Mouse (Mus musculus): ENCODE measurements around the gene Atxn7l1.

Gene Atxn7l1

DNA sequence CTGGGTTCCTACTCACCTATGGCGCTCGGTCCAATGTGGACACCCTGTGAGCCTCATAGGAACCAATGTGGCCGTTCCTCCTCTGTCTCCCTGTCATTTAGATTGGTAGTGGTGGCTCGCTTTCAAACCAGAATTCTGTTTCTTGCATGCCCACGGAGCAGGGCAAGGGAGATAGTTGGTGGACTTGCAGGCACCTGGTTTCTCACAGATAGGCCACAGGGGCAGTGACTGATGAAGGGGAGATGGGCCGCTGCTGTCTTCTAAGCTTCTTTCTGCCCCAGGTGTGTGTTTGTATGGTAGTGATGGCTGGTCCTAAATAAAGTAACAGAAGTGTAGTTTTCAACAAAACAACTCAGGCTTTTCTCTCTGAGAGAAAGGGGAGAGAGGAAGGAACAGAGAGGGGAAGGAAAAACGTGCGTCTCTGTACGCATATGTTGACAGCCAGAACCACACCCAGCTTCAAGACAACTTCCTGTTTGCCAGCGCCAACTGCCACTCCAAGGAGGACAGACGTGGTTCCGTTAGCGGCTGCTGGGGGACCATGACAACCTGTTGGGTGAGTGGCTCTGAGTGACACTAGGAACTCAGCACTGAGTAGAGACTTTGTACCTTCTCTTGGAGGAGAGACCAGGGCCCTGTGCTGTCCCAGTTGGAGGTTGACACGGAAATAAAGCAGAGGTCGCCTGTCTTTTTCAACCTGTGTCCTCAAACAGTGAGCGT, 167.6 kb downstream of the Atxn7l1 start:
- in situ Hi-C loops (cut with MboI, MseI): no loop called here

DNA sequence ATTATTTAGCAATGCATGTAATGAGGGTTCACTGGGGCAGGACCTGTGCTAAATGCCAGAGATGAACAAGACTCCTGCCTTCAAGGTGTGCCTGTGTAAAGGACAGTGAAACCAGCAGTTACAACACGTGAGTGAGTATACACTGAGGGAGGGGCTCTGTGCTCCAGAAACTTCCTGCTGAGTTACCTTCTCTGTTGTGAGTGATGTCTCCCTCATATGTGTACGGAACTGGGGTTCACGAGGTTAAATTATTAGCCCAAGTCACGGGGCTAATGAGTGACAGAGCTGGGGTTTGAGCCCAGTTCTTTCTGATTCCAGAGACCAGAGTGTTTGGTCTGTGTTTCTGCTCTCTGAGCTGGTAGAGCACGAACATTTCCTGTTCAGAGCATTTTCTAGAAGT, 168.3 kb downstream of the Atxn7l1 start:
- in situ Hi-C loops (cut with MboI, MseI): no loop called here

DNA sequence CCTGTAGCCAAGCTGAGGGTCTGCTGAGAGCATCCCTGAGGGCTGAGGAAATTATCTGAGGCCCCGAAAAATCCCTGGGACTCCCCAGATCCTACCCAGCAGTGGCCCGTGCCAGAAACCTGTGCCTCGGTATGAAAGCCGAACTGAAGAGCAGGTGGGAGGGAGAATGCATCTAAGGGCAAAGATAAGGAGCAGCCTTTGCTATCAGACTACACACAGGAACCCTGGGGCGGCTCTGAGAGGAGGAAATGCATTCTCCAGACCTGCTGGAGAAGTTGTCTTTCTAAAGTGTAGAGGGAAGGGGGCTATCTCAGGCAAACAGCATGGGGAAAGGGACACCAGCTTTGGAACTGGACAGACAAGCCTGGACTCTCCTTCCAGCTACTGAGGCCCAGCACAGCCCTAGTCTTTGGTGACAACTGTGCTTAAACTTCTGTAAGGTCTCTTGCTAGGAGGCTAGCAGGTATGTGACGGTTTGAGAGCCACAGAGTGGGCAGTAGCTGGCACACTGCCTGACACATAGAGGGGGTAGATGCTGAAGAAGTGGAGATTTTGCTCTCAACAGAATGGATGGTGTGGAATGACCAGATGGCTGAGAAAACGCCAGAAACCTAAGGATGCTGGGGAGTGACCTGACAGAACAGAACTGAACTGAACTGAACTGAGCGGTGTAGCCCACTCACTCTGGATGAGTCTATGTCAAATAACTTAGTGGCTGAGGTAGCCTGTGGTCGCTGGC, 170.5 kb downstream of the Atxn7l1 start:
- in situ Hi-C loops (cut with MboI, MseI): no loop called here

DNA sequence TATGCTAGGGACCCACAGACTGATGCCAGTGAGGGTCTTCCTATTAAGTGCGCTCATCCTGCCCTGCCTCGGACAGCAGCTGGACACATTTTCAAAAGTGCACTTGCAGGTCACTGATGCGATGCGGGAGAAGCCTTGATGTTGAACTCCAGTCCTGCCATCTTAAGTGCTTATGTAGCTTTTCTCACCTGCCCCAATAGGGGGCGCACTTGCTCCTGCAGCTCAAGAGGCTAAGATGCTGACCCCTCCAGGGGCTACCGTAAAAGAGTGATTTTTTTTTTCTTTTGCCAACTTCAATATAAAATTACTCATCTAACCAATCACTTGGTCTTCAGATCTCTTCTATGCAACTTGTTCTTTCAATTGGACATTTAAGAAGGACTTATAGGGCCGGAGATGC, 175.1 kb downstream of the Atxn7l1 start:
- in situ Hi-C loops (cut with MboI, MseI): no loop called here

DNA sequence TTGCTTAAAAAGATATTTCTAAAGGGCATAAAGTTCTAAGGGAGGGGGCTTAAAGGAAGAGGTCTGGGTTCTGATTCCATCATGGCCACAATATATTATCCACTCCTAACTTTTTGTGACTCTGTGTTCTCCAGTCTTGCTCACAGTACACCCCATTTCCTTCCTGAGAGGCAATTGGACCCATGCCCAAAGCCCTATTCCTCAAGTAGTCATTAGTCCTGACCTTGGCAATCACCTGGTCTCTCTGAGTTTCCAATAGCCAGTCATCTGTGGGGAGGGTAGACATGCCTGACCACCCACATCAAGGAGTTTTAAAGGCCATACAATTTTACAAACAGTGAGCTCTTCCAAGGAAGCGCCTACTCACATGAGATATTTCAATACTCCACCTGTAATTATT, 176.3 kb downstream of the Atxn7l1 start:
- in situ Hi-C loops (cut with MboI, MseI): no loop called here

DNA sequence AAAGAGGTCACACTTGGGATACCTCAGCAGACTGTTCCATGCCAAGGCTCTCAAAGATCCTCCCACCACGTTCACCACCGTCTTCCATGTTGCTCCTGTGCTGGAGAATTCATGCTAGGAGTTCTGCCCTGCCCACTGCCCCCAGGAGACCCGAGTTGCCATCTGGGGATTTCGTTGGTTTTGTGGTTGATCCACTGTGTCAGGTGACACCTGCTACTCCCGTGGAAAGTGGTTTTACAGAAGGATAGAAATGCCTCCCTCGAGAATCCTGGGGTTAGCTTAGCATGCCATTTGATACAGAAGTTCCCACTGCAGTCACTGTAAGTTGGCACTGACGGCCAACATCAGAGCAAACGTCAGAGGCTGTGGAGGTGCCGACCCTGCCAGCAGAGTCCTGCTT, 177.9 kb downstream of the Atxn7l1 start:
- in situ Hi-C loops (cut with MboI, MseI): loop anchor here (5.0 kb wide), 1 partner anchor 38 kb away; no protein-coding TSS in a partner anchor

DNA sequence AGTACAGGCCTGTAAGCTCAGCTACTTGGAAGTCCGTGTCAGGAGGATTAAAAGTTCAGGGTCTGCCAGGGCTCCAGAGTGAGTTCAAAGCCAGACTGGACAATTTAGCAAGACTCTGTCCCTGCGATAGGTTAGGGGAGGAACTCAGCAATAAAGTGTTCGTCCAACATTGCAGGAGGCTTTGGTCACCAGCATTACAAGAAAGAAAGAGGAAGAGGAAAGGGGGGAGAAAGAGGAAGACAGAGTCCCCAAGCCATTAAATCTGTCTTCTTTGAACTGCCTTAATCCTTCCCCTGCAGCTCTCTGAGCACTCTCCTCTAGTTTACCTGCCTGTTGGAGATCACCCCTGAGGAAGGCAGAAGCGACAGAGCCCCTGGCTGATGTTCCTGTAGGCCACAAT, 184.6 kb downstream of the Atxn7l1 start:
- in situ Hi-C loops (cut with MboI, MseI): no loop called here

DNA sequence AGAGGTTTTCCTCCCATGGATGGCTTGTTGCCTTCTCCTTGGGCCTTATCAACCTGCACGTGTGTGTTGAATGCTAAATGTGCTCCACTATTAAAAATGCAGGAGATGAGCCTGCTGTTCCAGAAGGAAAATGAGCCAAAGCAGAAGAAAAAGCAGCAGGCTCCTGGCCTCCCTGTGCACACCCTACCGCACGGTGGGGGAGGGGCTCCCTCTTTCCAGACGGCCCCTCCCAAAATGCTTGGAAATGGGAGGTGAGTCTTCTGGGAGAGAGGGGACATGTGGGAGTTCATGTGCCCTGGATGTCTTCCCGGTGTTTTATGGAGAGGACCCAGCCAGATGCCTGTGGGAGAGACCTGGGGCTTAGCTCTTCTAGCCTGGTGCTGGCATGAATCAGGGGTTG, 185.3 kb downstream of the Atxn7l1 start:
- in situ Hi-C loops (cut with MboI, MseI): no loop called here

DNA sequence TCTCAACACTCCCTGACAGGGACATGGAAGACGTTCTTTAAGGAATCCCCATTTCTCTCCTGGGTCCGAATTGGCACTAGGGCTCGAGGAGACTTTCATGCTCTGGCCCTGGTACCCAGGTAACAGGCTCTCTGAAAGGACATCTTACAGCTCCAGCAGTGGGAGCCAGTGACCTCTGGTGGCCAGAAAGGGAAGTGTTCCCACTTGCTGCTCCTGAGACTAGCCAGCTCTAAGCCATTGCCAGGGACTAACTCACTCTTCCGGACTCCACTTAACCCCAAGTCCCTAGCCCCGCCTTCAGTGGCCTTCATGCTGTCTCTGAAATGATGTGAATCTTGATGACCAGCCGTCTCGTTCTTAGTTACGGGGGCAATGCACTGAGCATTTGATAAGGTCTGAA, 186.4 kb downstream of the Atxn7l1 start:
- in situ Hi-C loops (cut with MboI, MseI): no loop called here

DNA sequence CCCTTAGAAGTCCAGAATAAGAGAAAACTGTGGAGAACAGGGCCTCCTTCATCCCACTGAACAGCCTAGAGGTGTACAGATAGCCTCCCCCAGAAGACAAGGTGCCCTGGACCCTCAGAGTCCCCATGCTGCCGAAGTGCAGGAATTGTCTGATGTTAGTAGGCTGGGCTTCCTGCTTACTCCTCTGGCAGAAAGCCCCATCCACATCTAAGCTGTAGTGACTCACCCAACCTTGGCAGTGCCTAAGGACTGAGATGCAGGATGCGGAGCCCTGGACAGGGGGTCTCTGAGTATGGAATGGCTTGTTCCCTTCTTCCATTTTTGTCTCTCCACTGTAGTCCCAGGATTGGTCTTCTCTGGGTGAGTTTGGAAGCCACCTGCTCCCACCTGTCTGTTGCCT, 187.0 kb downstream of the Atxn7l1 start:
- in situ Hi-C loops (cut with MboI, MseI): no loop called here

DNA sequence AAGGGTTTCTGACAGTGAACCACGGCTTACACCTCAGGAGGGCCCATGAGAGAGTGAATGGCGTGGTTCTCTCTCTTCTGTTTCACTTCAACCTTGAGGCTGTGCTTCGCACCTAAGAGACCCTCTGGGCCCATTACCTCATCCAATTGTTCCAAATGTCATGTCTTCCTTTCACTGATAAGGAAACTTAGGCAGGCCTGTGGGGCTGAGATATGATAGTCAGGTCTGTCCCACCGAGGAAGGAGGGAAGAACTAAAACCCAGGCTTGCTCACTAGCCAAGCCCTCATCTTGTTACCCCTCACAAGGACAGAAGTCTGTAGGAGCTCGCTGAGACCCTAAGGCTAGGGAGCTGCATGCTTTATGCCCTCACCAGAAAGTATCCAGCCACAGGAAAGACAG, 187.5 kb downstream of the Atxn7l1 start:
- in situ Hi-C loops (cut with MboI, MseI): loop anchor here (5.0 kb wide), 1 partner anchor 308 kb away; no protein-coding TSS in a partner anchor

DNA sequence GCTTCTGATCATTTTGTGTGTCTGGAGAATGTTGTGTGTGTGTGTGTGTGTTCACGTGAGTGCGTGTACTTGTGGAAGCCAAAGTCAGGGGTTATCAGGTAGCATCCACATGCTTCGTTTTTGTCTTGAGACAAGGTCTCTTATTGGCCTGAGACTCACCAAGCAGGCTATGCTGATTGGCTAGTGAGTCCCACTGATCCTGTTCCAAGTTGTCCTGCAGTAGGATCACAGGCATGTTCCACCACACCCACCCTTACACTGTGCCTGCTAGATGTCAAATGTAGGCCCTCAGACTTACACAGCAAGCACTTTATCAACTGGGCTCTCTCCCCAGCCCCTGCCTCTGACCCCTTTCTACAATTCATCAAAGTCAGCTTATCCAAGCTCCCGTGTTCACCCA, 187.9 kb downstream of the Atxn7l1 start:
- in situ Hi-C loops (cut with MboI, MseI): loop anchor here (5.0 kb wide), 1 partner anchor 308 kb away; no protein-coding TSS in a partner anchor

DNA sequence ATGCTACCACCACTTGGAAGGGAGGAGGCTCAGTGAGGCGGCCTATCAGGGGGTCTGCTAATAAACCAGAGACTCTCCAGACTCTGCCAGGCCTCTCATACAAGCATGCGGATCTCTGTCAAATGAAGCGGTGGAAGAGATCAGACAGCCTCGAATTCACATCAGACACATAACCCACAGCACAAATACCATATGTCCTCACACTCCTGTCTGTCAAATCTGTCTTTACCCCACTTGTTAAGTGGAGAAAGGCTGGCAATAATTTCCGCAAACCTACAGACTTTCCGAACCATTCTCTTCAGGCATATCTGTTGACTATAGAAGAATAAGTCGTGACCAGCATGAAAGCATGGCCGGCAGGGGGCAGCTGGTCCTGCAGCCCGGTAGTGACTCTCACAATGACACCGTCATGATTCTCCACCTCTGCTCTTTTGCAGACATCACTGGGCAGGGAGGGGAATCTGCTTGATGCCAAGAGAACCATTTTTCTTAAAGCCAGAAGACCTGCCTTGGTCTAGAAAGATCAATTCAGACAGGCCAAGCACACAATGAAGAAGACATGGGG, 189.2 kb downstream of the Atxn7l1 start:
- in situ Hi-C loops (cut with MboI, MseI): loop anchor here (5.0 kb wide), 1 partner anchor 309 kb away; no protein-coding TSS in a partner anchor

DNA sequence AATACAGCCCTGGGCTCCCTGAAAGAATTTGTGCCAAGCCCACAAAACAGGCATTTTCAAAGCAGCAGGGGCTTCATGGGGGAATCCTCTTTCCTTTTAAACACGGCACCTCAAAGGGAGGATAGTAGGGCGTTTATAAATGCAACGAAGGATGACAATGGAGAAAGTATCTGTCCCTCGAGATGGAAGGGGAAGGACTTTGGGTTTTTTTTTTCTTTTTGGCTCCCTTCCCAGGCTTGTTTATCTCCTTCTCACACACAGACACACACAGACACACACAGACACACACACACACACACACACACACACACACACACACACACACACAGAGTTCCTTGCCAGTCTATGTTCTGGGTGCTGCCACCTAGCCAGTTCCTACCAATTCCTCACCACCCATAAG, 189.8 kb downstream of the Atxn7l1 start:
- in situ Hi-C loops (cut with MboI, MseI): loop anchor here (5.0 kb wide), 1 partner anchor 310 kb away; no protein-coding TSS in a partner anchor

DNA sequence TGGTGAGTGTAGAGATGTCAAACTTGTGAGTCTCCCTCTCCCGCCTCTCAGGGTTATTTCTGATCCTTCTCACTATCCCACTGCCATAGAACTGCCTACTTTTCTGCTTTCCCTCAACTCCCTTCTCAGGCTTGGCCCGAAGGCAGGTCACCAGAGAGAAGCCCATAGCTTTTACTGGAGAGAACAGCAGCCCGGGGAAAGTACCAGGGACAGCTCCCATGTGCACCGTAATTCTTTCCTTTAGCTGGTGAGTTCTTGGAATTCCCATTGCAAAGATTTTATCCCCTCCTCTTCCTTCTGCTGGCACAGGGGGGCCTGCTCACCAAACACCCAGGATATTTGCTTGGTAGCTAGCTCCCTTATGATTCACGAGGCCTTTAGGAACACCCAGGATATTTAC, 190.7 kb downstream of the Atxn7l1 start:
- in situ Hi-C loops (cut with MboI, MseI): loop anchor here (5.0 kb wide), 1 partner anchor 311 kb away; no protein-coding TSS in a partner anchor

DNA sequence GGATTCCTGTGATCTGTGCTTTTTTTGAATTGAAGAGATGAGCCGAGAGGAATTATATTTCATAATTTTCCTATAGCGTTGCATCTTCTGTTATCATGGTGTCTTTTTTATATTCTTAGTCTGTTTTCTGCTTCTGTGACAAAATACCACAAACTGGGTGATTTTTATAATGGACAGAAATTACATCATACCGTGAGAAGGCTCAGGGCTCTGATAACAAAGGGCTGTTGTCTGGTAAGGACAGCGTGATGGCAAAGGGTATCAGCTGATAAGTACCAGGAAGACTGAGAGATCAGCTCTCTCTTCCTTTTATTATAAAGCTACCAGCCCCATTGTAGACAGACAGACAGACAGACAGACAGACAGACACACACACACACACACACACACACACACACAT, 192.3 kb downstream of the Atxn7l1 start:
- in situ Hi-C loops (cut with MboI, MseI): loop anchor here (5.0 kb wide), 1 partner anchor 313 kb away; no protein-coding TSS in a partner anchor

DNA sequence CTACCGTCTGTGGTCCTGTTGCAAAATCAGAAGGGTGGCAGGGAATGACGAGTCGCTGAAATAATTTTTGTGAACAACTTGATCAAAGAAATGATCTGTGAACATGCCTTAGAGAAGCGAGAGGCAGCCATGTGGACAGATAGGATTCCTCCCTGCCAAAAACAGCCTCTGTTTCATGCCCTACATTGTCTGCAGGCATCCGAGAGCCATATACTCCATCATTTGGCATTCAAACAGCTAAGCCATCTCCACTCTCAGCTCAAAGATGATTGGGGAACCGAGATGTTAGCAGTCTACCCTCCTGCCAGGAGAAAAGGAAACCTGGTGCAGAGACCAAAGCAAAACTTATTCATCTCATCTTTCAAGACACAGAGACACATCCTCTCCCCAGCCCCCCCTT, 193.2 kb downstream of the Atxn7l1 start:
- in situ Hi-C loops (cut with MboI, MseI): no loop called here

DNA sequence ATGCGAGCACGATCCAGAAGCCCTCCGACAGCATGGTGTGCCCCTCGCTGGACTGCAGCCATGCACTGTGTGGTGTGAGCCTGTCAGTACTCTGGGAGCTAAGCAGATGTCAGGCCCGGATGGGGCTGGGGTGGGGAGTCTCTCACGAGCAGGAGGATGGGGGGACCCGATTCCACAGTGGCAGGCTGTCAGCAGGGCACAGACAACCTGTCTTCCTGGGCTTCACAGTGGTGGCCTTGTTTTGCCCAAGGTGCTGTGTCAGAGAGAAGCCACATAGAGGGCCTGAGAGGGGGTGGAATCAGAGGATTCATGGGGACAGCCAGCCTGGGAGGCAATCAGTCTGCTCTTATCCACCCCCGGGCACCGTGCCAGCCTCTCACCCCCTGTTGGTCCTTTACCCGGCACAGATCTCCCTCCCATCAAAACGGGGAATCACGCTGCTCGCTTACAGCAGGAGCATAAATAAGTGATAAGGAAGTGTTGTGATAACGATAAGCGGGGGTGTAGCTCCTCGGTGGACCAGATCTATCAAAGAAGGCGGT, 193.9 kb downstream of the Atxn7l1 start:
- in situ Hi-C loops (cut with MboI, MseI): no loop called here

DNA sequence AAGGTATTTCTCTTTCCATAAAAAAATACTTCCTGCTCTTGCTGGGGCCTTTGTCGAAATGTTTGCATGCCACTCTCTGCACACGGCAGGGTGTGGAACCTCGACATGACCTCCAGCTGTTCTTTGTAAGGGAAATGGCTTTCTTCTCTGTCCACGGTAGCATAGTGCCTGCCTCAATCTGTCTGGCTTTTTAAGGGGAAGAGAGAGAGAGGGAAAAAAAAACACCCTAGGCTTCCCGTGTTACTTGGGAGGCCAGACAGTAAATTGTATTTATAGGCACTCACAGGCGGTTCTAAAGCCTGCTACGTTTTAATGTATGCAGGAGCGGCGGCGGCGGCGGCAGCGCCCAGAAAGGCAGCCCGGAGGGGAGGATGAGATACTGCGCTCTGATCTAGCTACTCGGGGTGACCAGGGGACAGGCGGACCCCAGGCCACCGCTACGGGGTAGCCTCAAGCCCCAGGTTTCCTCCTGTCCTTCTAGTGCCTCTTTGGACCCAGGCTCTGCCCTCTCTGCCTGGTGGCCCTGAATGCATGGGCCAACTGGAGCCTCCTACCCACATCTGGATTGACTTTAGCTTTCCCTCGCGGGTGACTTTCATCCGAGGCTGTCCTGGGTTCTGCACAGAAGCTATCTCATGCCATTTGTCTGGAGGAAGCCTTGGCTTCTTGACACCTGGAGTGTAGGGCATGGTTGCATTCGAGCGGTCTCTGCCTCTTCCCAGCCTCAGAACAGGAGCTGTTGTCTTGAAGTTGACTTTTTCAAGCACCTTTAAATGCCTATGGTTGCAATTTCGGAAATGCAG, 197.7 kb downstream of the Atxn7l1 start:
- in situ Hi-C loops (cut with MboI, MseI): no loop called here

DNA sequence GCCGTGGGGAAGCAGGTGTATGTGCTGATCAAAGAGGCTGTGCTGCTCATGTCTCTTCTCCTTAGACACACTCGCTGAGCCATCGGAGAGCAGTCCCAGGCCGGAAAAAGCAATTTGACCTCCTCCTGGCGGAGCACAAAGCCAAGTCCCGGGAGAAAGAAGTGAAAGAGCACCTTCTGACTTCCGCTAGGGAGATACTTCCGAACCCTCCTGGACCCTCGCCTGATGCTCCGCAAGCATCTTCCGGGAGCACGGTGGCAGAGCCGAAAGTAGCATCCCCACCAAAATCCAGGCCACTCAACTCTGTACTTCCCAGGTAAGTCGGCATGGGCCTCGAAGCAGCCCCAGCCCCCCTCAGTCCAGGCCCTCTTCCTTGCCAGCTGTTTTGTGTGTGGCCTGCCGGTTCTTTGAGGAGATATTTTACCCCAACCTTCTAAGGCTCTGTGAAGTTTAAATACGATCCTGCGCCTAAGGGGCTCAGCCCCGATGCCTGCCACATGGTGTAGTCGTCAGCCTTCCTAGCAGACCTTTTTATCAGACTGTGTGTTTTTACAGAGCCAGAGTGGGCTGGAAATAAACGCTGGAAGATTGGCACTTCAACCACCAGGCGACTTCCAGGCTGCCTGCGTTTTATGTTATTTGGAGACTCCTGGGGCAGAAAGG, 198.4 kb downstream of the Atxn7l1 start:
- in situ Hi-C loops (cut with MboI, MseI): no loop called here

DNA sequence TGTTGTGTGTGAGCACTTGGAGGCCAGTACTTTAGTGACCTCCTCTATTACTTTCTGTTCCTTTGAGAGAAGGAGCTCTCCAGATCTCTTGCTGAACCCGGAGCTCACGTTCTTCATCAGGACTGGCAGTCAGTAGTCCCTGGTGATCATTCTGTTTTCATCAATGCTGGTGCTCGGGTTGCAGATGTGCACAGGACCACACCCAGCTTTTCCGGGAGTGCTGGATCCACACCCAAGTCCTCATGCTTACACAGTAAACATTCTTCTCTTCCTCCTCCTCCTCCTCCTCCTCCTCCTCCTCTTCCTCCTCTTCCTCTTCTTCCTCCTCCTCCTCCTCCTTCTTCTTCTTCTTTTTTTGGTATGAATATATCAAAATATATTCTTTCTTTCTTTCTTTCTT, 205.2 kb downstream of the Atxn7l1 start:
- in situ Hi-C loops (cut with MboI, MseI): no loop called here
